Mouse (Mus musculus): ENCODE data around the gene Ptk7.
"Not testable (repeated sequence)": the region's sequence is repeated elsewhere in the genome, so short reads cannot be mapped to it uniquely, and the experiment has no call there.

Gene Ptk7

GRCm38 (mm10) chr17:46557321-46557720 is 72.0 kb downstream of the Ptk7 start:
- DNase-seq (ENCODE audit: low read depth, low spot score), result not testable (repeated sequence)

GRCm38 (mm10) chr17:46556584-46556945 is 72.7 kb downstream of the Ptk7 start:
- DNase-seq (ENCODE audit: low read depth, low spot score), result no peak

DNA sequence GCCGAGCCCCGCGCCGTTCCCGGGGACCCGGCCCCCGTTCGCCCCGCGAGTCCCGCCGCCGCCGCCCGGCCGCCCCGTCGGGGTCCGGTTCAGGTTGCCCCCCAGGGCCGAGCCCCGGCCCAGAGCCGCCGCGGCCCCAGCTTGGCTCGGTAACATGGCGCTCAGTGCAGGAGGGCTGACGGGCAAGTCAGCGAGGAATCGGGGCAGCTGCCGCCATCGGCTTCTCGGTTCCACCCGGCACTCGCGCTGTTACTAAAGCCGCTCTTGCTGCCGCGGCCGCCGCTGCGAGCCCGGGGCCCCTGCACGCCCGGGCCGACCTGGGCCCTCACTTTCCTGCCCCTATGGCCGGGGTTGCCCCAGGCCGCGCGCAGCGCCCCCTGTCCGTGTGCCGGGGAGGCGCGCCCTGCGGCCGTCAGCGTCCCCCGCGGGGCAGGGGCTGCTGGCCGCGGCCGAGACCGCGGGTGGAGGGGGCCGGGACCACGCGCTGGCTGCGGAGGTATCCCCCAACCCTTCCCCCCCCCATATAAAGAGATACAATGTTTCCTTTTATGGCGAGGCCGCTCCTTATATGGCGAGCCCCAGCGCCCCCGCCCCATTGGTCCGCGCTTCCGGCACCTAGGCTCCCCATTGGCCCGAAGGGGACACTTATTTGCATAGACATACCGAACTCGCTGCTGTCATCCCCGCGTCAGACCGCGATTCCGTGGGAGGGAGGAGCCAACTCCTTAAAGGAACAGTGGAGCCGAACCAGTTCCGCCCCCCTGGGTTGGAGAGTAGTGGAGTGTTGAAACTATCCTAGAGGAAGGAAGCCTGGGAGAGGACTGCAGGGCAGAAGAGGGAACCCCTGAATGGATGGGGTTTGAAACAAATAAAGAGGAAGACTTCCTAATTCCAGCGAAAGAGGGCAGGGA is 73.4 kb downstream of the Ptk7 start, which contains the start of gene Srf:
TSS of gene Srf (minus strand) at position 503 of the 911 bp plus-strand sequence.
- peak; percentile 86 for DNase-seq (ENCODE audit: low read depth, low spot score)

DNA sequence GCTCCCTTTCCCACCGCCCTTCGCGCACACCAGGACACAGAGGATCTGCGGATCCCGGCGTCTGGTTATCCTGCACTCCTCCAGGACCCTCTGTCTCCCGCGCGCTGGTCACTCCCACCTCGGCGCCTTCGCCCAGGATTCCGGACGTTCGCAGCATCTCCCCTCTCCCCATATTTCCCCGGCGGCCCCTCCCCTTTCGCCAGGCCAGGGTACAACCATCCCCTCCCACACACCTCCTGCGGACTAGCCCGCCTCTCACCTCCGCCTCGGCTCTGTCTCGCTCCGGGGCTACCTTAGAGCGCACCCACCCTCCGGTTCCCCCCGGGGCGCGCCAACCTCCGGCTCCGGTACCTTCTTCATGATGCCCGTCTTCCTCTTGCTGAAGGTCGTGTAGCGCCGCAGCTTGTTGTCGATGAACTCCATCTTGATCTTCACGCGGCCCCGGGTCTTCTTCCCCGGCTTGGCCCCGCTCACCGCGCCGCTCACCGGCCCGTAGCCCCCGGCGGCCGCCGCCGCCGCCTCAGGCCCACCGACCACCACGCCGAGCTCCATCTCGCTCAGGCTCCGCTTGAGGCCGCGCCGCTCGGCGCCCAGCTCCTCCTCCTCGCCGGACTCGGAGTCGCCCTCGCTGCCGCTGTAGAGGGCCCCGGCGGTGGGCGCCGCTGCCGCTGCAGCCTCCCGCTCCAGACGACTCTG is 74.2 kb downstream of the Ptk7 start:
- DNase-seq (ENCODE audit: low read depth, low spot score), result no peak

DNA sequence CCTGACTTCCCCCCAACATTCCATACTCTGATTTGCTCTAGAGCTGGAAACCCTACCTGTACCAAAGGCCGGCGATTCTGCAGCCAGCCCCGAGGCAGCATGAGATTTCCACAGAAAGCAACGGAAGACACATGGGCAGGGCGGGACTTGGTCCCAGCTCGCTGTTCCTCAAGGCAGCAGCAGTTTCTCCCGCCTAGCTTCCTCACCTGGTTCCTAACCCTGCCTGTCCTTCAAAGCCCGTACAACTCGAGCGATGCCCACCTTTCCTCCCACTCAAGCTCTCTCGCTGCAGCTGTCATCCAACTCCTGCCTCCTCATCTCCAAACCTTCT is 74.7 kb downstream of the Ptk7 start:
- no peak for DNase-seq (ENCODE audit: low read depth, low spot score)

- DNase-seq (ENCODE audit: low read depth, low spot score), result no peak
Measured at GRCm38 (mm10) chr17:46553926-46554325, 75.4 kb downstream of the Ptk7 start.

DNA sequence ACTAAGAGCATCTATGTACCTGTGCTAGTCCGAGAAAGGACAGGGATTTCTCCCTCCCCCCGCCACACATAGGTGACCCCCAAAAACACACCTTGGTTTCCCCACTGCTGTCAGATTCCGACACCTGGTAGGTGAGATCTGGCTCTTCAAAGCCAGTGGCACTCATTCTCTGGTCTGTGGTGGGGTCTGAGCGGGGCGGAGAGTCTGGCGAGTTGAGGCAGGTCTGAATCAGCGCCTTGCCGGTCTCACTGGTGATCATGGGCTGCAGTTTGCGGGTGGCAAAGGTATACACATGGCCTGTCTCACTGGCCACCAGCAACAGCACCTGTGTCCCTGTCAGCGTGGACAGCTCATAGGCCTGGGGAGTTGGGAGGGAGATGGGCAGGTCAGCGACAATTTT is 75.8 kb downstream of the Ptk7 start:
- DNase-seq (ENCODE audit: low read depth, low spot score), result no peak

DNA sequence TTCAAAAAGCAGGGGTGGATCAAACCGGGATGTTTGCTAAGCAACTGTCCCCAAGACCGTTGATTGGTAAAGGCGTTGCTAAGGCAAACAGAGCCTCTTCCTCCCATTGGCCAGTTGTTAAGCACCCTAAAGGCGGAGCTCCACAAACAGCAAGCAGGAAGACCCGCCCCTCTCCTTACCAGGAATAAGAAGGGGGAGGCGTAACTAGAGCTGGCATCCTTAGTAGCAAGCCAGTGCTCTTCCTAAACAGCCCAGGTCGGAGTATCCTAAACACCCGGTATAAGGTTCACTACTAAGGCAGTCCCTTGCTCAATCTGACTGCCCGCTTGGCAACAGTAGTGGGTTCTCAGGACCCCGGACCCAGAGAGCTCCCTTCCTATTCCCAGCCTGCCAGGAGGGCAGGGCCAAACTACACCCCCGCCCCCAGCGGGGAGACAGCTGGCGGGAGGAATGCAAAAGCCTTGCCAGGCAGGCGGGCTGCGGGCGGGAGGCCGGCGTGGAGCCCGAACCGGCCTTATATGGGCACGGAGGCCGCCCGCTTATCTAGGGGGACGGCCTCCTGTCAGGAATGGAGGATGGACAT is 76.4 kb downstream of the Ptk7 start:
- peak; percentile 77 for DNase-seq (ENCODE audit: low read depth, low spot score)

- no peak for DNase-seq (ENCODE audit: low read depth, low spot score)
Measured at GRCm38 (mm10) chr17:46552151-46552550, 77.2 kb downstream of the Ptk7 start.

DNA sequence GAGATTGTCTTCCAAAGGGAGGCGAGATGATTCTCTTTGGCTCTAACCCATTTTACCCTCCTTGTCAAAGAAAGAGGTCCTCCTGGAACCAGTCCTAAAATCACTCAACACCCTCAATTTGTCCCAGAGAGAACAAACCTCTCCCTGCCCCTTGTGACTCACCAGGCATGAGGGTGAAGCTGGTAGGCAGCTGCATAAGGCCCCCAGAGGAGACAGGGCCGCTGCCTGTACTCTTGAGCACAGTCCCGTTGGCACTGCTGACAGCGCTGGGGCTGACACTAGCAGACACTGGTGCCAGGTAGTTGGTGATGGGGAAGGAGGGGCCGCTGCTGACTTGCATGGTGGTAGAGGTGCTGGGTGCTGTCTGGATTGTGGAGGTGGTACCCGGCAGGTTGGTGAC is 77.9 kb downstream of the Ptk7 start:
- no peak for DNase-seq (ENCODE audit: low read depth, low spot score)

DNA sequence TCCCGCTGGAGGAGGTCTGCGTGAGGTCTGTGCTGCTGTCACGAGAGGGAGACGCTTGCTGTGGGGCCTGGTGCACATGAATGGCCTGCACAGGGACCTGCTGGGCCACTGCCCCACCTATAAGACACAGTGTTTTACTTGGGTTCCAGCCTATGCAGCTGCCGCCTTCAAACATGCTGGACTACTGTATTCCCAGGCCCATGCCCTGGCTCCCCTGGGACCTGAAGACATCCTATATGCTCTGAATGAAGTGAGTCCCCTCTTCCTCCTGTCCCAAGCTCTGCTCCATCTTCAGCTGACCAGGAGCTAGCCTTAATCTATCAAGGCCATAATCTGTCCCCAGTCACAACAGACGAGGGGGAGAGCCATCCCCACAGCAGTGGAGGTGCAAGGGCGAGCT is 78.4 kb downstream of the Ptk7 start:
- no peak for DNase-seq (ENCODE audit: low read depth, low spot score)

DNA sequence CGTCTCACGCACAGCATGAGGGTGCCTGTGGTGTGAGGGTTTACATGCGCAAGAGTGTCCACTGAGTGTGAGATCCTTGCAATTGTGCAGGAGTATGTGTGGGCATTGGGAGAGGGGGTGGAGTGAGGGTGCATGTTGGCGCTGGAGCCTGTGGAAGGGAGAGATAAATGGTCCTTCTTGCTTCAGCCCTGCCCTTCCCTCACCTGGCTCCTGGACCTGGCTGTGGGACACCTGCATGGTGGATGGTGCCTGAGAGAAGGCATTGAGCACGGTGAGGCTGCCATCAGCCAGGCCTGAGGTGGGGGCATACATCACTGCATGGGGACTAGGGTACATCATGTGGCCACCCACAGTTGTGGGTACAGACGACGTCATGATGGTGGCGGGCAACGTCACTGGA is 79.7 kb downstream of the Ptk7 start:
- no peak for DNase-seq (ENCODE audit: low read depth, low spot score)

DNA sequence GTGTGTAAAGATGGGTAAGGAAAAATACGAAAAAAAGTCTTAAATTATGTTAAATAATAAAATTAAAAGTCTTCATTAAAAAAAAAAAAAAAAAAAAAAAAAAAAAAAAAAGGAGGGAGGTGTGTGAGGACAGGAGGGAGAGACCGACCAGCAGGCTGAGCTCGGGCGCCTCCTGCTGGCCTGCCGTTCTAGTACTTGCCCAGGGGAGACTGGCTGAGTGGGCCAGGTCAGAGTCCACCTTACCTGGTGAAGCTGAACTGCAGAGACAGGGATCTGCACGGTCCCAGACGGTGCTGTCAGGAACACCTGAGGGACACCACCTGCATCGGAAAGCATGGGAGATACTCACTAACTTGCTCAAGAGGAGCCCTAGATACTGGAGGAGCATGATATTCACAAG is 80.1 kb downstream of the Ptk7 start:
- no peak for DNase-seq (ENCODE audit: low read depth, low spot score)

- no peak for DNase-seq (ENCODE audit: low read depth, low spot score)
Measured at GRCm38 (mm10) chr17:46548741-46549140, 80.6 kb downstream of the Ptk7 start.

GRCm38 (mm10) chr17:46547923-46548322 is 81.4 kb downstream of the Ptk7 start:
- DNase-seq (ENCODE audit: low read depth, low spot score), result no peak

DNA sequence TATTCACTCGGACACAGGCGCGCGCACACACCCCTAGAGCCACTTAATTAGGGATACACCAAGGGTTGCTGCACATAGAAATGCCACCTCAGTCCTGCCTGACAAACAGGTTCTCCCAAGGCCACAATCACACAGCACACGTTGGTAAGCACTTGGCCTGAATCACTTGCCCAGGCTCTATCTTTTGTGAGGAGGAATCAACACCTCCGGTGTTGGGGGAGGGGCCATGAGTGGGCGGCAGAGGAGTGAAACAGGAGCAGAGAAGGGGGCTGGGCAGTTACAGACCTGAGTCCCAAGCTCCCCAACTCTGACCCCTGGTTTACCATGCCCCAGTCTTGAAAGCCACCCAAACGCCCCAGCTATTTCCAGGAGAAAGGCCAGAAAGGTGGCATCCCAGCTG is 82.3 kb downstream of the Ptk7 start:
- no peak for DNase-seq (ENCODE audit: low read depth, low spot score)

- DNase-seq (ENCODE audit: low read depth, low spot score), result no peak
Measured at GRCm38 (mm10) chr17:46546591-46546990, 82.7 kb downstream of the Ptk7 start.

DNA sequence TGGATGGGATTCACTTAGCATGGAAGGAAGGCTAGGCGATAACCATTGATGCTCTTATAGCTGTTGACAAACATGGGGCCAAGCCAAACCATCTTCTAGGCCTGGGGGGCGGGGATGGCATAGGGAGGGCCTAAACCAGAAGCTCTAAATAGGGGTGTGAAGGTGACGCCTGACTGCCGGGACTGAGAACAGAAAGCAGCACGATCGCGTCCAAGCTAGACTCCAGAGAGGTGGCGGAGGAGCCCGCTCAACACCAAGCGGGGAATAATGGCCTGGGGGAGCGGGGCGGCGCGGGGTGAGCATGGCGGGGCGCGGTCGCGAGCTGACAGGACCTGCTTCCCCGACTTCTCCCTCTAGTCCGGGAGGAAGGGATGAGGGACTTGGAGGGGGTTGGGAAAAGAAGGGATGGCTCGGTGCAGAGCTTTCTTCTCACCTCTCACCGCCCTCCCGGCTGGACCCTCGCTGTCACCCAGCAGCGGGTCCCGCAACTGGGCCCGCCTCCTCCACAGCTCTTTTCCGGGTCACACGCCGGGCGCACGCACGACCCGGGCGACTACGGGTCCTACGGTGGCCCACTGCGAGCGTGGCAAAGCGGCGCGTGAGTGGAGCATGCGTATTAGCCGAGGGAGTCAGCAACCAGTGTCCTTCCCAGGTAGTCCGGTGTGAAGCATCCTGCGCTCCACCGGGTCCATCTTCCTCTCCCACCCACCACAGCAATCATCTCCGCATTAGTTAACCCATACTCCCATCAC is 83.3 kb downstream of the Ptk7 start, which contains the start of gene Cul9:
TSS of gene Cul9 (minus strand) at position 576 of the 752 bp plus-strand sequence.
- no peak for DNase-seq (ENCODE audit: low read depth, low spot score)

DNA sequence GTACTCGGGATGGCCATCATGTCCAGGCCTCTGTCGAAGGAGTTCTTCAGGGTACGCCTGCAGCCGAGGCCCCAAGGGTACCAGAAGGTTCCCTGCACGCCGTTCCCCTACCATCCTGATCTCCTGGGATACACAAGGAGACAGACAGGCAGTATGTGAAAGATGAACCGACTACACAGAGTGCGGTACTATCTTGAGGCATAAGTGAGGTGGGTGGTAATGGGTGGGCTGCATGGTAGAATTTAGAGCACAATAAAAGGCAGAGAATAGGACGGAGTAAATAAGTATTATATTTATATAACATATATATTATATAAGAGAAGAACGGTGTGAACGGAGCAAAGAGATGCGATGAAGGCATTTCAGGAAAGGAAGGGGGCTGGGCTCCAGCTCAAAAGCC is 85.6 kb downstream of the Ptk7 start:
- no peak for DNase-seq (ENCODE audit: low read depth, low spot score)

GRCm38 (mm10) chr17:46525579-46526307 is 103.6 kb downstream of the Ptk7 start:
- DNase-seq (ENCODE audit: low read depth, low spot score), result peak; percentile 67

DNA sequence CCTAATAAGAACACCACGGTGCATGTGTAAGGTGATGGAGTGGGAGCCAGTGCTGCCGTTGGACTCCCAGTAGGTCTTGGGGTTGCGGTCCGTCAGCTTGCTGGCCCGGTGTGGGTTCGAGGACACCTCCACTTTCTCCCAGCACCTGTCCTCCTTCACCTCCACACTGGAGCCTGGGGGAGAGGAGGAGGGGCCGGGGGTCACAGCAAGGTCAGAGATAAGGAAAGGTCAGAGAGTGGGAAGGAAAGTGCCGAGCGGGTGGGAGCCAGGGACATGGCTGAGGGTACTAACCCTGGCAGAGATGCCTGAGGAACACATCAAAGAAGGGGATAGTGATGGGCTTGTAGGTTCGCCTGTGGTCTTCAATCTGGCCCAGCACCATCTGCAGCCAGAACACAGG is 104.2 kb downstream of the Ptk7 start:
- DNase-seq (ENCODE audit: low read depth, low spot score), result no peak

Measured in WW6 (cell line).